Comparison of ENCODE assay signal across 19 mouse cellular contexts in the genomic region with DNA sequence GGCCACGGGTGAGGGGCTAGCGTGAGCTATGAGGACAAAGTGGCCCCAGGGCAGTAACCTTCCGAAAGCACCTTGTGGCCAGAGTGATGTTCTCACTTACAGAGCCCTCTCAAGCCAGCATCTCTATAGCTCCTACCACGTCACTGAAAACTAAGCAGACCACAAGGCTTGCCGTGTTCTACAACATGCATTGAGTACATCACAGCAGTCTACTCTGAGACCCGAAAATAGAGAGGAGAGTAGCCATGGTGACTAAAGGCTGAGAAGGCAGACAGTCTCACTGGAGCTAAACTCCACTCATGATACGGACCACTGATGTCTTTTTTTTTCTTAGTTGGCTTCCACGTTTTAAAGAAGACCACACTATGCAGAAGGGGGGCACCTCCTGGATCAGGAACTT. TPM values are rescaled to one million over a fixed set of nuclear protein-coding genes. Genes with fewer than 3 reads are reported as not detected.
"Had no signal": no experiment of that assay in that cellular context is flagged by ENCODE, and none has a peak within 500 bp of the region (broad histone marks: within the 10 kb centered on the region; RNA-seq: fewer than 3 reads in every experiment).

No protein-coding gene starts in this region.

- H3K4me2 ChIP-seq: neural tube, embryonic 15.5 days; stomach, embryonic 15.5 days had no signal

- DNase-seq: retina, postnatal 1 day; right cerebral cortex, adult 18-20 months; right cerebral cortex, postnatal 14 days; right cerebral cortex, postnatal 25 days; right cerebral cortex, postnatal 4 days; spleen, adult 18-20 months; thymus, adult 18-20 months; thymus, adult 2 months; thymus, postnatal 14 days; thymus, postnatal 25 days; thymus, postnatal 36 days; thymus, postnatal 4 days had no signal

- H3K27ac ChIP-seq: neural tube, embryonic 15.5 days; stomach, embryonic 15.5 days; stomach, postnatal 0 days had no signal

- H3K27me3 ChIP-seq: neural tube, embryonic 15.5 days; stomach, embryonic 15.5 days had no signal

- H3K36me3 ChIP-seq: neural tube, embryonic 15.5 days; stomach, embryonic 15.5 days had no signal

- H3K9ac ChIP-seq: neural tube, embryonic 15.5 days; stomach, embryonic 15.5 days had no signal

- H3K9me3 ChIP-seq: neural tube, embryonic 15.5 days; stomach, embryonic 15.5 days had no signal

- H3K4me3 ChIP-seq: neural tube, embryonic 15.5 days; stomach, embryonic 15.5 days had no signal

- H3K4me1 ChIP-seq: neural tube, embryonic 15.5 days; stomach, embryonic 15.5 days had no signal

RNA-seq across cellular contexts. Expression of gene Prf1, which starts 34.0 kb away (rescaled TPM):
- polyA plus RNA-seq: neural tube, embryonic 14.5 days; neural tube, embryonic 15.5 days; stomach, embryonic 14.5 days; stomach, embryonic 16.5 days; stomach, postnatal 0 days; testis, adult 2 months had no signal
